Mouse (Mus musculus) MN1 (cell line): ENCODE measurements around the gene Safb2.
A peak's percentile ranks its signal among the peaks of the same experiment; 100 is the strongest.
"Not testable (repeated sequence)": the region's sequence is repeated elsewhere in the genome, so short reads cannot be mapped to it uniquely, and the experiment has no call there.

ENCODE experiments used
- DNase-seq: peaks from one replicate; pipeline ENCODE4 v3.0.0-alpha.2; 2016; ENCODE audit warnings: low spot score

The Safb2 gene

GRCm38 (mm10) chr17:56584257-56585130 lies at the start of gene Safb2, which contains the start of gene Safb:
Safb2 (minus strand) TSS chr17:56584585.
Safb (plus strand) TSS chr17:56584825.
- DNase-seq, result peak; percentile 100

DNA sequence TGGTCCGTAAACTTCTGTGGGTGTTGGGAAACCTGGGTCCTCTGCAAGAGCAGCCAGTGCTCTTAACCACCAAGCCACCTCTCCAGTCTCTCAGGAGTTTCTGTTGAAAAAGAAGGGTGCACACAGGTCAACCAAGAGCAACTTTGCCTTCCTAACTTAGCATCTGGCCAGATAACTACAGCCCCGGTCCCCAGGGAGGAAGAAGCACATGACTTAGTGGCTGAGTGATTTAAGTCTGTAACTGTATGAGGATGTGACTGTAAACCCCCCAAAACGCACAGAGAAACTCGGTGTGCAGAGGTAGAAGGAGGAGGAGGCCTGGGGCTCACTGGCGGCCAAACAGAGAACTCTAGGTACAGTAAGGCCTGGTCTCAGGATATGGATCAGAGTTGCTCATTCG lies 49.6 kb upstream of the Safb2 start:
- no peak for DNase-seq

DNA sequence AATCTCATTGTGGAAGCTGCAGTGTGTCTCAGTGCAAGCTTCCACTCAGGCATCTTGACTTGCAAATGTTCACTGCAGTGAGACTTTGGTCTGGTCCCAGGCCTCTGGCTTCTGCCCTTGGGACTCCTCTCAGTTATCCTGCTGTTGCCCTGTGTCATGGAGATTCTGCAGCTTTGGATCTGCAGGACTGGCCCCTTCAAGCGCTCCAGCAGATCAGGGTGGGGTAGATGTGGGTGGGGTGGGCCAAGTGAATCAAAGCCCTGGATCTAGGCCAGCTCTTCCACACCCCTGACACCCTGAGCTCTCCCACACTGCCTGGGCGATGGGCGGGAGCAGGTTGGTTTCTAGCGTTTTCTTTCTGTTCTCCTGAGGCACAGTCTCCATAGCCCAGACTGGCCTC lies 47.4 kb upstream of the Safb2 start:
- no peak for DNase-seq

GRCm38 (mm10) chr17:56629800-56630781 lies 45.7 kb upstream of the Safb2 start:
- peak; percentile 67 for DNase-seq

DNA sequence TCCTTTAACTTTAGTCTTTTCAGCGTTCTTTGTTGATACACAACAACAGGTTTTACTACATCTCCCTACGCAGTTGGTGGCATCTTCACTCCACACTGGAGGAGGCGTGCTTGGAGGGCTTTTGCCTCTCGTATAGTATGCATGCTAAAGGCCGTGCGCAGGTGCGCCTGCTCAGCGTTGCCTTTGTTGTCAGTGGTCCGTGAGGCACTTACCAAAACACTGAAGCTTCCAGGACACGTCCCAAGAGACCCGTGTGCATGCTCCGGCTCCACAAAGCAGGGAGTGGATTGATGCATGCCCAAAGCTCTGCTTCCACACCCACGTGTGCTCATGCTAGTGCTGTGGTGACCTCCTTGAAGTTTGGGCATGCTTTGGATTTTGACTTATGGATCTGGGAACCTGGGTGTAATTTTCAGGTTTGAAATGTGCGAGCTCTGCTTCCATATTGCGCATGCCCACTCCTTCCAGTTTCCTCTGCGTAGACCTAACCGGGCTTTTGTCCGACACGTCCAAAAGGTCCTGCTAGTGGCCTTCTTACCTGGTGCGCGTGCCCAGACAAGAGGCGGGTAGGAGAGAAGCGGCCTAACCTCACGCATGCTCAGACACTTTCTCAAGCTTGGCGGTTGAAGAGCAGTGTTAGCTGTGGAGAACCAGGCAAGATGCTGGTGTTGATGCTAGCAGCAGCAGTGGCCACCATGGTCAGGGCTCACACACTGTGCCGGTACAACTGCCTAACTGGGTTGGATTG lies 43.3 kb upstream of the Safb2 start, which contains the start of gene Catsperd:
TSS of gene Catsperd (plus strand) at position 614 of the 748 bp plus-strand sequence.
- DNase-seq, result peak; percentile 83

DNA sequence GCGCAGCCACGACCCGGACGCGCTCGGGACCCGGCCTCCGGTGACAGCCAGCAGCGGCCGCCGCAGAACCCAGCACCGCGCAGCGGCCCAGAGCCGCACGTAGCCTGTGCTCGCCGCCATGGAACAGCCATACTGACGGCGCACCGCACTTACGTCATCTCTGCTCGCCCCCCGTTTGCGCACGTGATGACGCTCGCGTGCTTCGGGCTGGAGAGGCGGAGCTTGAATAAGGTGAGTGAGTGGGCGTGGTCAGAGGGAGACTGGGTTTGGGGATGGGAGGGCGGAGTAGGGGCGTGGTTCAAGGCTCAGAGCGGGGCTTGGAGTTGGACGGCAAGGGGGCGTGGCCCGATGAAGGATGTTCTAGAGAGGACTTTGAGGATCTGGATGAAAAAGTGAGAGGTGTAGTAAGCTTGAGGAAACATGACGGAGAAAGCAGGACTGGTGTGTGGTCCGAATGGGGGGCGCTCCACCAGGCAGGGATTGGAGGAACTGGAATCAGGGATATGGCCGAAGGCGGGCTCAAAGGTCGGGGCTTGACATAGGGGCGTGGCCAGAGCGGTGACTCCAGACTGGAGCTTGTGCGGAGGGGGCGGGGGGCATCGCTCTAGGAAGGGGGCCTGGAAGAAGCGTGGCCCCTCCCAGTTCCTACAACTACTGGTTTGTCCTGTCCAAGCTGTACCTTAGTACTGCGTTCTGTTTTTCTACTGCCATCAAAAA lies 42.5 kb upstream of the Safb2 start, which contains the start of gene Lonp1:
TSS of gene Lonp1 (minus strand) at position 134 of the 717 bp plus-strand sequence.
- peak; percentile 100 for DNase-seq

DNA sequence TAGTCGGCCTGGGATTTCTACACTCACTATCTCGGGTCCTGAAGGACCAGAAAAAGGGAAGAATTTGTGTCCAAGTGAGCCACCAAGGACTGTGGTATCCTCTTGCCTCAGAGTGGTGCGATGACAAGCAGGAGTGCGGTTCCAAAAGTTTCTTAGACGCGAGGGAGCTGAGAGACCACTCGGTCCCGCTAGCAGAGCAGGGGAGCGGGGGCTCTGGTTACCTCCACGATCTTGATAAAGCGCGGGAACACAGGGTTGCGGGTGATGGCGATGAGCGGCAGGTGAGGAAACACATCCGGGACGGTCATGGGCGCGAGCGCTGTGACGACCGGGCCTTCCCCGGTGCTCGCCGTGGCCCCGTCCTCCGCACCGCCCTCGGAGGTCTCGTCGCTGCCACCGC lies 41.9 kb upstream of the Safb2 start:
- DNase-seq, result peak; percentile 51

GRCm38 (mm10) chr17:56625495-56625894 lies 41.1 kb upstream of the Safb2 start:
- peak; percentile 80 for DNase-seq

- no peak for DNase-seq
Measured at GRCm38 (mm10) chr17:56617628-56618027, 33.2 kb upstream of the Safb2 start.

GRCm38 (mm10) chr17:56616725-56617124 lies 32.3 kb upstream of the Safb2 start:
- no peak for DNase-seq

DNA sequence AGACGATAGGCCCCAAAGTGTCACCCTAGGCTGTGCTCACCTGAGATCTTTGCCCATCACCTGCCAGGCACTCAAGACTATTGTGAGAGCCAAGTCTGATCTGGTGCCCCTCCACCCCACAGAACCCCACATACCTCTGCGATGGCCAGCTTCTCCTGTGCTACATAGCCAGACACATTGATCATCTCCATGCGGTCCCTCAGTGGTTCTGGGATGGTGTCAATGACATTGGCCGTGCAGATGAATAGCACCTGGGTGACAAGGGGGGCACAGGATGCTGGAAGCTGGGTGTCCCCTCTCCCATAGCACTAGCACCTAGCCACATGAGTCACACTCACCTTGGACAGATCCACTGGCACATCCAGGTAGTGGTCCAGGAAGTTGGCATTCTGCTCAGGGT lies 31.4 kb upstream of the Safb2 start:
- no peak for DNase-seq

DNA sequence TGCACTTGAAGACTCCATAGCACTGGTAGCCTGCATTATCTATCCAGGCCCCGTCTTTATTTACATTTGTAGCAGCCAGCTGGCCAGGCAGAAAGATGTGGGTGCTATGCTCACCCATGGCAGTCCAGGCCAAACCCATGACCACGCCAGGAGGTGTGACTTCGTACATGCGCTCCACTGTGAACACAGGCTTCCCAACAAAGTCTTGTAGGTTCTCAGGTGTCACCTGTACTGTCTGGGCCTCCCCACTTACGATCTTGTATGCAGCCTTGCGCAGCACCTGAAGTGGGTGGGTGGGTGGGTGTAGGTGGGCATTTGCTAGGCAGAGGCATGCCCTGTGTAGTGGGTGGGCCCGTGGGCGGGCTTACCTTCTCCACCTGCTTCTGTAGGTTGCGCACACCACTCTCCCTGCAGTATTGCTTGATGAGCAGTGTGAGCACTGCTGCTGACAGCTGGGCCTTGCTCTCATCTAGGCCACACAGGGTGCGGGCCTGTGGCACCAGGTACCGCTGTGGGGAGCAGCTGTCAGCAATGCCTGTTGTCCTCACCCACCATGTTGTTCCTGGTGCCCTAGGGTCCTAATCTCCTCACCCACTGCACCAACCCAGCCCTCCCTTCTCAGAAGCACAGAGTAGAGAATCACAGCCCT lies 30.9 kb upstream of the Safb2 start:
- peak; percentile 55 for DNase-seq

- DNase-seq, result peak; percentile 67
Measured at GRCm38 (mm10) chr17:56614391-56615135, 30.2 kb upstream of the Safb2 start.

DNA sequence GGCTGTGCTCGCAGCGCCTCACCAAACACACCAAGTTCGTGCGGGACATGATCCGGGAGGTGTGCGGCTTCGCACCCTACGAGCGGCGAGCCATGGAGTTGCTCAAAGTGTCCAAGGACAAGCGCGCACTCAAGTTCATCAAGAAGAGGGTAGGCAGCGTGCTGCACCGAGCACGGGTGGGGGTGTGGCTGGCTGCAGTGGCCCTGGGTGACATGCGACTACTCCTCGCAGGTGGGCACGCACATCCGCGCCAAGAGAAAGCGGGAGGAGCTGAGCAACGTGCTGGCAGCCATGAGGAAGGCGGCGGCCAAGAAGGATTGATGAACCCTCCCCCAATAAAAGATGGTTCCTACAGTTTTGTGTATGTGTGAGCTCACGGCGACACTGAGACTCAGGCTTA lies 29.5 kb upstream of the Safb2 start:
- peak; percentile 55 for DNase-seq

GRCm38 (mm10) chr17:56613236-56613844 lies 29.0 kb upstream of the Safb2 start, which contains the start of gene Rpl36:
Rpl36 (plus strand) TSS chr17:56613416.
- DNase-seq, result peak; percentile 97

- DNase-seq, result not testable (repeated sequence)
Measured at GRCm38 (mm10) chr17:56612565-56612939, 28.2 kb upstream of the Safb2 start.

DNA sequence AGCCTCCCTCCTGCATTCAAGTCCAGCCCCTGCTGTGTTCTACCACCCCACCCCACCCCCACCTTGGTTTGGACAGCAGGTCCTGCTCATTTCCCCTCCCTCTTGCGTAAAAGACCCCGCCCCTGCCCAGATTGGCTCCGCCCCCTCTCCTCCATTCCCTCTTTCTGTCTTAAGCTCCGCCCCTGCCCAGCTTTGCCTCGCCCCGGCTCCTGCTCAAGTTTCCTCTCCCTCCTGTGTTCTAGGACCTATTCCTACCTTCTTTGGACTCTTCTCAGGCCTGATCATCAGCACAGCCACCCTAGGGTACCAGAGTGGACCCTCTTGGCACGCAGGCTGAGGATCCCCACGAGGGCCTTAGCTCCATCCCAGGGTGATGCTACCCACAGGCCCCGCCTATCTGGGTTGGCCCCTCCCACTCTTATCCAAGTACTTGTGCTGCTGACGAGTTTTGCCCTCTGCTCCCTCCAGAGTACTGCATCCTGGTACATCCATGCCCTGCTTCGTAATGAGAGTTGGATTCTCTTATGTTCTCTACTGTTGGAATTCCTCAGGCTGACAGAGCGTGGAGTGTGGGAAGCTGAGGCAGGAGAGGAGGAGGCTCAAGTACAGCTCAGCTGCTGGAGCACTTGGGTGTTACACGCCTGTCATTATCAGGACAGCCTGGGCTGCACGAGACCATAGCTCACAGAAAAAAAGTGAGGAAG lies 27.6 kb upstream of the Safb2 start:
- DNase-seq, result no peak

DNA sequence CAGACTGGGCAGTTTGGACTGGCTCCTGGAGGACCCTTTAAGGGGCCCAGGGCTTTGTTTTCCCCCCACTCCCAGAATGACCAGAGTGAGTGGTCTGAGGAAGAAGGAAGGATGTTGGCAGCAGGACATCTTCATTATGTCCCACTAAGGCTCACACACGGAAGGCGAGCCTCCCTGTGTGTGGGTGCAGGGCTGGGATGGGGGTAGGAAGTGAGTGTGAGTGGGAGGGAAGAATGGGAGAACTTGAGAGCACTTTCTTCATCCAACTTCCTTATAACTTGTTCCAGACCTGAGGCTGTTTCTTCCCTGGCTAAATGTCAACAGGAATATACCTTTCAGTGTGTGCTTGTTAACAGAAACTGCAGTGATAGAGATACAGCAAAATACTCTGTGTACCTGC lies 26.9 kb upstream of the Safb2 start:
- DNase-seq, result no peak
